Mouse (Mus musculus) retina, embryonic 14.5 days (tissue): ENCODE results near the gene Cby3.
"Not testable (repeated sequence)": the region's sequence is repeated elsewhere in the genome, so short reads cannot be mapped to it uniquely, and the experiment has no call there.

Source experiments
- DNase-seq: peaks from one replicate; pipeline ENCODE4 v3.0.0-alpha.2; 2015; ENCODE audit warnings: low spot score

Gene Cby3

GRCm38 (mm10) chr11:50354162-50354561, at the start of gene Cby3:
TSS of gene Cby3 (plus strand) at chr11:50354462.
- no peak for DNase-seq

DNA sequence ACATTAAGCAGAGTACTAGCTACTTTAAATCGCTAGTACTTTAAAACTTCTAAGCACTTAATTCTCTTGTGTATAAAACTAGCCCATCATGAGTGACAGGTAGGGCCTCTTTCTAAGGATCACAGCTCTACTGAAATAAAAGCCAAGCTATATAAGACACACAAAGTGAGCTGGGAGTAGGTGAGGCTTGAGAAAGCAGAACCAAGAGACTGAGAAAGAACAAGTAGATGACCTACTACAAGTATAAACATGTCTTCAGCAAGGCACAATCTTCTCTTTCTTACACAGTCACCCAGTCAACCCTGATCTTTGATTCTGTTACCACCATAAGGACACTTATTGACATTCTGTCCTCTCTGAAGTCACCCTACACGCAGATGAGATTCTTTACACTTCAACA, 41.5 kb upstream of the Cby3 start:
- no peak for DNase-seq

- not testable (repeated sequence) for DNase-seq
Observed at GRCm38 (mm10) chr11:50319343-50319742, 34.9 kb upstream of the Cby3 start.

DNA sequence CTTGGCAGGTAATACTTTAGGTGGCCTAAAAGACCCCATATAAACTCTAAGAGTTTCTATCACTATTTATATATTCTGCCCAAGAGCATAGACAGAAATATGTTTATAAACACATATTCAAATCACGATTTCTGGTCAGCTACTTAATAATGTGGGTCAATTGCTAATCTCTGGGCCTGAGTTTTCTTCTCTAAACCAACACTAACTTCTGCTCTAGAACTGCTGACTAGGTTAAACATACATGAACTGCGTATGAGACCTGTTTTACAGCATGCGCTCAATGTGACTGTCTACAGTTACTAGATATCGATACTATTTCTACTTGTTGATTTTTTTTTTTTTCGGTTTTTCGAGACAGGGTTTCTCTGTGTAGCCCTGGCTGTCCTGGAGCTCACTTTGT, 33.0 kb upstream of the Cby3 start:
- no peak for DNase-seq

- DNase-seq, result no peak
Observed at GRCm38 (mm10) chr11:50322345-50322744, 31.9 kb upstream of the Cby3 start.

GRCm38 (mm10) chr11:50323843-50324242, 30.4 kb upstream of the Cby3 start:
- peak; percentile 1 for DNase-seq

- no peak for DNase-seq
Observed at GRCm38 (mm10) chr11:50324751-50325471, 29.4 kb upstream of the Cby3 start.

DNA sequence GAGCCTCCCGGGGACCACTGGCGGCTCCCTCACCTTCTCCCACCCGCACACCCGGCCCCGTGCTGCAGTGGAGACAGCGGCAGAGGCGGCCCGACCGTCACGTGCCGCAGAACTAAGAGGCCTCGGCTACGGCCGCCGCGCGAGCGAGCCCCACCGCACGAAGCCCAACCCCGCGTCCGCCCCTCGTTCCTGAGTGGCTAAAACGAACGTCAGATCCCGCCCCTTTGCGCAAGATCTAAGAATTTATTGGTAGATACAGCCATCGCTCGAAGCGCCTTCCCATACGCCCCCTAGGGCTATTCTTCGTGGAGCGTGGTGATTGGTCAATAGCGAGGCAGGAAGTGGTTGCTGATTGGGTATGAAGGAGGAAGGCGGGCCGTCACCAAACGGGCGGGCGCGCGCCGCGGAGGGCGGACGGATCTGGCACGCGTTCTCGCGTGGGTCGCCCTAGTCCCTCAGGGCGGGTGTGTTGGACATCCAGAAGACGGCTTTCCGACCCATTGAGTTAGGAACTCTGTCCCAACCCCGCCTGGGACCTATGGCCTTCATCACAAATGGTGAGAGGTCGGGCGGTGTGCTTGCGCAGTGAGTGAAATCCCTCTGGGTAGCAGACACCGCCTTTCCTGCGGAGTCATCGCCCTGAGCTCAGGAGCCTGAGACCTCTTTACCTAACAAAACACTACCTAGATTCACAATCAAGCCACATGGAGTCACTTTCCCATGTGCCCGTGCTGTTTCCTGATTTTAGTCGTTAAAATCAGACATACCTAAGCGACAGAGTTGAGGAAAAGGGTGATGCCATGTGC, 28.6 kb upstream of the Cby3 start, which contains the start of gene Canx:
Gene Canx, minus strand, starts transcription at position 178 of the 806 bp plus-strand sequence.
- peak; percentile 100 for DNase-seq

GRCm38 (mm10) chr11:50326302-50326966, 27.8 kb upstream of the Cby3 start:
- peak; percentile 1 for DNase-seq

GRCm38 (mm10) chr11:50328075-50328625, 26.1 kb upstream of the Cby3 start:
- no peak for DNase-seq

GRCm38 (mm10) chr11:50329378-50329777, 24.9 kb upstream of the Cby3 start:
- no peak for DNase-seq

- DNase-seq, result no peak
Observed at GRCm38 (mm10) chr11:50333181-50333580, 21.1 kb upstream of the Cby3 start.

DNA sequence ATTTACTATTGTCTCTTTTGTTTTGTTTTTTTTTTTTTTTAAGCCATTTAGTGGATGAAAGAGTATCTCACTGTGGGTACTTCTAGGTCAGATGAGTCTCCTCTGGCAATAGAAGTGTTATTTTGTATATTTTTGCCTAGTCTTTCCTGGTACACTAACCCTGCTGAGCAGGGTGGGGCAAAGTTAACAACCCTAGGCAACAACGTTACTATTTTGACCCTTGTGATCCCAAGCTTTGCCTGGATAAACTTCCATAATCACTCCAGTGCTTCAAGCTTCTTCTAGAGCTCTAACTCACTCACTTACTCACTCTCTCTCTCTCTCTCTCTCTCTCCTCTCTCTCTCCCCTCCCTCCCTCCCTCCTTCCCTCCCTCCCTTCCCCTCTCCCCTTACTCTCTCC, 18.1 kb upstream of the Cby3 start:
- no peak for DNase-seq

GRCm38 (mm10) chr11:50336891-50337290, 17.4 kb upstream of the Cby3 start:
- no peak for DNase-seq

- DNase-seq, result no peak
Observed at GRCm38 (mm10) chr11:50345486-50345885, 8.8 kb upstream of the Cby3 start.

DNA sequence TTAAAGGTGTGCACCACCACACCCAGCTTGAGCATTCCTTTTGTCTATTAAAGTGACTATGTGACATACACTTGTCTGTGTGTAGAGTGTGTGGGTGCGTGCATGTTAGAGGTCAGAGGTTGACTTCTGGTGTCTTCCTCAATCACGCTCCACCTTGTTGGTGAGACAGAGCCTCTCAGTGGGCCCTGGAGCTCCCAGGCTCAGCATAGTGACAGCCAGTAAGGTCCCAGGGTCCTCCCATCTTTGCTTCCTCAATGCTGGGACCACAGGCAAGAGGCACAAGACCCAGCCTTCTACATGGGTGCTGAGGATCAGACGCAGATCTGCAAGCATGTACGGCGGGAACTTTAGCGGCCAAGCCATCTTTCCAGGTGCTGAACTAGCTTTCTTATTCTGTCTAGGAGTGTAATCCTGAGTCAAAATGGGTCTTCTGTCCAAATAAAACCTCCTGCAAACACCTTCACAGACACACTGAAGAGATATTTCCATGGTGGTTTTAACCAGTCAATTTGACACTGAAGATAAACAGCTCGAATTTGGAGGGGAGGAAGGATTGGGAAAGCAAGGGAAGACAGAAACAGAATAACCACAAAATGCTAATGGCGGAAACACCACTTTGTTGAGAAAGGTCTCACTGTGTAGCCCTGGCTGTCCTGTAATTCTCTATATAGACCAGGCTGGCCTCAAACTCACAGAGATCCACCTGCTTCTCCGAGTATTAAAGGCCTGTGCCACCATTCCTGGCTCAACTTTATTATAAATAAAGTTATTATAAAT, 7.8 kb upstream of the Cby3 start:
- DNase-seq, result no peak

DNA sequence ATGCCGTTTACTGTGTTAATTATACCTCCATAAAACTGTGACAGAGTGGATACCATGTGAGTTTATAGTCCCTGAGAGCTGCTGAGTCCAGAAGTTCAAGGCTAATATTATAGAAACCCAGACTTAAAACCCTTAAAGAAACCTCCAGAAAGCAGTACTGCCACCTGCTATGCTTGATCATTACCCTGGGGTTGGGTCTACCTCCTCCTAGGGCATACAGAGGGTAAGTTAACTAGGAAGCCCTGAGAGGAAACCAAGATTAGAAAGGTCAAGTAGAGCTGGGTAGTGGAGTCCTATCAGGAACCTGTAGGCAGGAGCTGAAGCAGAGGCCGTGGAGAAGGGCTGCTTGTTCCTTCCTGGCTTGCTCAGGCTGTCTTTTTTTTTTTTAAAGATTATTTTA, 2.1 kb upstream of the Cby3 start:
- DNase-seq, result no peak

DNA sequence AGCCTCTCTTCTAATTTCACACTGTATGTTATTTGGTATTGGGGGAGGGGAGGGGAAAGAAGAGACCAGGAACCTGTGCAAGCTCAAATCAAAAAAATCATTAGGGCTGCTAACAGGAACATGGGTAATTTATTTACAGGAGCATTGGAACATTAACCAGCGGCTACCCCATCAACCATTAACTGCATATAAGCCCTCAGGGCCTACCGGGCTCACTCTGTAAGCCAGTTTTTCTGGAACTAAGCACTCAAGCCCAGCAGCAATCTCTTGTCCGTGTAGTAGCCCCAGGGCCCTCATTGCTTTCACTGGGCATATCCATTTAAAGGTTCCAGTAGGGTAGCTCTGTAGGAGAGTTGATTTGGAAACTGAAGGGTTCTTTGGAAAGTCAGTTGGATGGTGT, 589 bp downstream of the Cby3 start:
- no peak for DNase-seq

DNA sequence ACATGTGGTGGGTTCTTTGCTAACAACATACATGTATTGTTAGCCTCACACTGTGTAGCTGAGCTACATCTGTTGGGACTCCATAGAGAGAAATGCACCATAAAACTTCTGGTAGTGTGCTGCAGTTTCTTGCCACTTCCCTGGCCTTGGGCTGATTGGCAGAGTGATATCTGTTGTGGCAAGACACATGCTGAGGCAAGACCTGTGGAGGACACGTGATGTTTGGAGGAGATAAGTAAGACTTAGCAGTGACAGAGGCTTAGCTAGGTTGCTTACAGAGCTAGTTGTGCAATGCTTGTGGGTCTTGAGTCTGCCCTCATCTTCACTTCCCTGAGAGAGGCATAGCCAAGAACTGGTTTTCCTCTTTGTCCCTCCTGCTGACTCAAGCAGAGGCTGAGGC, 1.1 kb downstream of the Cby3 start:
- DNase-seq, result no peak

- peak; percentile 69 for DNase-seq
Observed at GRCm38 (mm10) chr11:50358950-50359861, 4.9 kb downstream of the Cby3 start.

DNA sequence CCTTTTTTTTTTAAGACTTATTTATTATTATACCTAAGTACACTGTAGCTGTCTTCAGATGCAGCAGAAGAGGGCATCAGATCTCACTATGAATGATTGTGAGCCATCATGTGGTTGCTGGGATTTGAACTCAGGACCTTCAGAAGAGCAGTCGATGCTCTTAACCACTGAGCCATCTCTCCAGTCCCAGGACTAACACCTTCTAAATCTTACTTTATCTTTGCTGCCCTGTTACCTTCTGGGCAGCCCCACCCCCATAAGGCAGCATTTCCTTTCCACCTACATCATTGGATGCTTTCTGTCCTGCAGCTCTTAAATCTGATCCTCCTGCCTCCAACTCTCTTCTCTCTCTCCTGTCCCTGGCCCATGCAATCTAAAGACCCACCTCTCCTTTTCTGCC, 7.0 kb downstream of the Cby3 start:
- not testable (repeated sequence) for DNase-seq
